Mouse (Mus musculus): ENCODE data around the gene Zfp786. TPM values are rescaled to one million over a fixed set of nuclear protein-coding genes. Genes with fewer than 3 reads are reported as not detected.
"Not testable (repeated sequence)": the region's sequence is repeated elsewhere in the genome, so short reads cannot be mapped to it uniquely, and the experiment has no call there.

Gene Zfp786
- polyA plus RNA-seq (2015; fragmentation: Nextera tagmentation; extraction: Ambion mirVana) = 3.7 and 4.1 TPM in 2 replicates

- ATAC-seq (replicated peaks; ENCODE audit: low FRiP score) = peak; percentile 89
- H3K4me2 ChIP-seq = peak within 1 kb of the TSS; percentile 67
These were observed at the start of gene Zfp786 for GRCm38 (mm10) chr6:47830104-47831078. Zfp786 (minus strand) TSS chr6:47830867.

DNA sequence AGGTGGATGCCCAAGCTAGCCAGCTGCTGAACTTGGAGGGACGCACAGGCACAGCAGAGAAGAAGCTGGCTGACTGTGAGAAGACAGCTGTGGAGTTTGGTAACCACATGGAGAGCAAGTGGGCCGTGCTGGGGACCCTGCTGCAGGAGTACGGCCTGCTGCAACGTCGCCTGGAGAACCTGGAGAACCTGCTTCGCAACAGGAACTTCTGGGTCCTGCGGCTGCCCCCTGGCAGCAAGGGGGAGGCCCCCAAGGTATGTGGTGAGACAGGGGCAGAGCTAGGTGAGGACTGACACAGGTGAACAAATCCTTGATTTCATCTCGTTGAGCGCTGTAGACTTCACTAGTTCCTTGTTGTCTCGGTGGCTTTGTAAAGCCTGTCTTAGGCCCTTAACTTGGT lies 49.5 kb upstream of the Zfp786 start:
- no peak for ATAC-seq (replicated peaks; ENCODE audit: low FRiP score)
- Histone ChIP-seq H3K4me3 (replicated peaks) (no peak overlapping the region), H3K27ac (no peak overlapping the region), H3K4me2 (no peak overlapping the region), H3K27me3 (no peaks in the 10 kb centered on the region), H3K9ac (no peak overlapping the region), H3K9me3 (replicated peaks) (no peaks in the 10 kb centered on the region), H3K4me1 (peaks cover 19% of the 10 kb centered on the region), H3K36me3 (peaks cover 59% of the 10 kb centered on the region)
- 91% methylated on average over 10 of the region's 10 CpGs for WGBS

More at GRCm38 (mm10) chr6:47830104-47831078, at the start of gene Zfp786:
- Histone ChIP-seq H3K27me3 (no peaks in the 10 kb centered on the region), H3K27ac (peak within 1 kb of the TSS; percentile 78), H3K36me3 (no peaks in the 10 kb centered on the region), H3K4me1 (peaks cover 7% of the 10 kb centered on the region), H3K4me3 (replicated peaks) (peak within 1 kb of the TSS; percentile 77), H3K9ac (peak within 1 kb of the TSS; percentile 76), H3K9me3 (replicated peaks) (no peaks in the 10 kb centered on the region)
- 2% methylated on average over 64 of the region's 64 CpGs for WGBS

- H3K4me2 ChIP-seq = peak overlapping the region; percentile 74
- H3K4me1 ChIP-seq = peaks cover 19% of the 10 kb centered on the region
- no peaks in the 10 kb centered on the region for H3K27me3 ChIP-seq
- no peak overlapping the region for H3K27ac ChIP-seq
- no peak for ATAC-seq (replicated peaks; ENCODE audit: low FRiP score)
- 67% methylated on average over 4 of the region's 4 CpGs for WGBS
- H3K36me3 ChIP-seq = peaks cover 49% of the 10 kb centered on the region
- H3K4me3 ChIP-seq (replicated peaks) = peak overlapping the region; percentile 95
- no peaks in the 10 kb centered on the region for H3K9me3 ChIP-seq (replicated peaks)
- peak overlapping the region; percentile 91 for H3K9ac ChIP-seq
These were observed 48.5 kb upstream of the Zfp786 start for GRCm38 (mm10) chr6:47879049-47879716.

GRCm38 (mm10) chr6:47878593-47878992 lies 47.9 kb upstream of the Zfp786 start:
- H3K27ac ChIP-seq = peak overlapping the region; percentile 99; the same call in 1 of the 2 replicates
- 40% methylated on average over 3 of the region's 3 CpGs for WGBS
- ATAC-seq (replicated peaks; ENCODE audit: low FRiP score) = no peak

GRCm38 (mm10) chr6:47878133-47878514 lies 47.5 kb upstream of the Zfp786 start:
- peaks cover 39% of the 10 kb centered on the region for H3K36me3 ChIP-seq
- peaks cover 19% of the 10 kb centered on the region for H3K4me1 ChIP-seq
- ATAC-seq (replicated peaks; ENCODE audit: low FRiP score) = no peak; the same call in 1 of the 2 replicates
- no peaks in the 10 kb centered on the region for H3K9me3 ChIP-seq (replicated peaks)
- peak overlapping the region; percentile 95 for H3K4me3 ChIP-seq (replicated peaks)
- no peaks in the 10 kb centered on the region for H3K27me3 ChIP-seq
- peak overlapping the region; percentile 99 for H3K27ac ChIP-seq
- H3K9ac ChIP-seq = peak overlapping the region; percentile 91
- H3K4me2 ChIP-seq = peak overlapping the region; percentile 74
- 2% methylated on average over 11 of the region's 11 CpGs for WGBS

More at GRCm38 (mm10) chr6:47878593-47878992, 47.9 kb upstream of the Zfp786 start:
- Histone ChIP-seq H3K9ac (peak overlapping the region; percentile 91), H3K27me3 (no peaks in the 10 kb centered on the region), H3K4me3 (replicated peaks) (peak overlapping the region; percentile 95), H3K36me3 (peaks cover 43% of the 10 kb centered on the region), H3K4me1 (peaks cover 19% of the 10 kb centered on the region), H3K4me2 (peak overlapping the region; percentile 74), H3K9me3 (replicated peaks) (no peaks in the 10 kb centered on the region)

GRCm38 (mm10) chr6:47877461-47878132 lies 46.9 kb upstream of the Zfp786 start:
- peak overlapping the region; percentile 99 for H3K27ac ChIP-seq
- peaks cover 19% of the 10 kb centered on the region for H3K4me1 ChIP-seq
- H3K27me3 ChIP-seq = no peaks in the 10 kb centered on the region
- peak overlapping the region; percentile 74 for H3K4me2 ChIP-seq
- H3K9me3 ChIP-seq (replicated peaks) = no peaks in the 10 kb centered on the region
- H3K36me3 ChIP-seq = peaks cover 33% of the 10 kb centered on the region
- ATAC-seq (replicated peaks; ENCODE audit: low FRiP score) = peak; percentile 97
- peak overlapping the region; percentile 91 for H3K9ac ChIP-seq
- WGBS = 1% methylated on average over 65 of the region's 71 CpGs
- peak overlapping the region; percentile 95 for H3K4me3 ChIP-seq (replicated peaks)

- Histone ChIP-seq H3K36me3 (peaks cover 28% of the 10 kb centered on the region), H3K27ac (peak within 1 kb of the TSS; percentile 99), H3K4me2 (peak within 1 kb of the TSS; percentile 74), H3K27me3 (no peaks in the 10 kb centered on the region), H3K9me3 (replicated peaks) (no peaks in the 10 kb centered on the region), H3K9ac (peak within 1 kb of the TSS; percentile 91), H3K4me1 (peaks cover 19% of the 10 kb centered on the region), H3K4me3 (replicated peaks) (peak within 1 kb of the TSS; percentile 95)
- WGBS = 6% methylated on average over 9 of the region's 9 CpGs
- ATAC-seq (replicated peaks; ENCODE audit: low FRiP score) = no peak
These were observed 46.4 kb upstream of the Zfp786 start, which contains the start of gene Zfp282 for GRCm38 (mm10) chr6:47877058-47877457. Zfp282 (plus strand) TSS chr6:47877204.

DNA sequence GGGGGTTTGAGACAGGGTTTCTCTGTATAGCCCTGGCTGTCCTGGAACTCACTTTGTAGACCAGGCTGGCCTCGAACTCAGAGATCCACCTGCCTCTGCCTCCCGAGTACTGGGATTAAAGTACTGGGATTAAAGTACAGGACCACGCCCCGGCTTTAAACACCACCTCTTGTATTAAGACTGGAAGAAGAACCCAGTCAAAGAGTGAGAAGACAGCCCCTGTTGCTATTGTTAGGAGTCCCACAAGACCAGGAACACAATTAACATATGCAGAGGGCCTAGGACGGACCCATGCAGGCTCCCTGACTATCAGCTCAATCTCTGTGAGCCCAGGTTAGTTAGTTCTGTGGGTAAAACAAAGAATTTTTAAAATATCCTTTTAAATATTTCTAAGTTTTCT lies 41.6 kb upstream of the Zfp786 start:
- H3K4me2 ChIP-seq = no peak overlapping the region
- no peaks in the 10 kb centered on the region for H3K4me1 ChIP-seq
- H3K36me3 ChIP-seq = peaks cover 10% of the 10 kb centered on the region
- H3K27ac ChIP-seq = no peak overlapping the region
- H3K9ac ChIP-seq = no peak overlapping the region
- no peaks in the 10 kb centered on the region for H3K27me3 ChIP-seq
- 88% methylated on average over 5 of the region's 5 CpGs for WGBS
- no peaks in the 10 kb centered on the region for H3K9me3 ChIP-seq (replicated peaks)
- no peak overlapping the region for H3K4me3 ChIP-seq (replicated peaks)
- no peak for ATAC-seq (replicated peaks; ENCODE audit: low FRiP score)

GRCm38 (mm10) chr6:47857729-47858128 lies 27.1 kb upstream of the Zfp786 start:
- peaks cover 49% of the 10 kb centered on the region for H3K36me3 ChIP-seq
- H3K9ac ChIP-seq; H3K27me3 ChIP-seq; H3K4me3 ChIP-seq (replicated peaks); H3K4me2 ChIP-seq; ATAC-seq (replicated peaks; ENCODE audit: low FRiP score); H3K9me3 ChIP-seq (replicated peaks); H3K27ac ChIP-seq; H3K4me1 ChIP-seq: not testable (repeated sequence)
- WGBS = 92% methylated on average over 3 of the region's 3 CpGs

DNA sequence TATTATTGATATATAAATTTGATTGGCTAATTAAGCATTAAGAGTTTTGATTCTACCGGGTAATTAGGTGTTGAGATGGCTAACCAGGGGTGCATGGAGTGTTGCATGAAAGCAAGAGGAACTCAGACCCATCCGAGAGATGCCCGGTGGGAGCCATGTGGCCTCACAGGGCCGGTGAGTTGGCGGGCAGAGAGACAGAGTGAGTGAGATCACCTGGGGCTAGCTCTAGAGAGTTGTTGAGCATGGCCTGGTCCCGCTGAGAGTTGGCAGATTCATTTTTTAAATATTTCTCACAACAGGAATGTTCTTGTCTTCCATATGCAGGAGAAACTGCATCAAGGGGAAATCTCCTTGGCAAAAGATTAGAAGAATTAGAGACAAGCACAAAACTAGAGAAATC lies 26.6 kb upstream of the Zfp786 start:
- ATAC-seq (replicated peaks; ENCODE audit: low FRiP score) = no peak
- Histone ChIP-seq H3K4me1 (no peaks in the 10 kb centered on the region), H3K4me2 (no peak overlapping the region), H3K27ac (no peak overlapping the region), H3K27me3 (no peaks in the 10 kb centered on the region), H3K36me3 (peaks cover 44% of the 10 kb centered on the region), H3K4me3 (replicated peaks) (no peak overlapping the region), H3K9me3 (replicated peaks) (no peaks in the 10 kb centered on the region), H3K9ac (no peak overlapping the region)
- WGBS = 95% methylated on average over 6 of the region's 6 CpGs

GRCm38 (mm10) chr6:47845779-47846178 lies 15.1 kb upstream of the Zfp786 start:
- Histone ChIP-seq H3K4me2 (no peak overlapping the region), H3K27me3 (no peaks in the 10 kb centered on the region), H3K36me3 (peaks cover 26% of the 10 kb centered on the region), H3K9me3 (replicated peaks) (no peaks in the 10 kb centered on the region), H3K27ac (no peak overlapping the region), H3K9ac (no peak overlapping the region), H3K4me1 (no peaks in the 10 kb centered on the region), H3K4me3 (replicated peaks) (no peak overlapping the region)
- ATAC-seq (replicated peaks; ENCODE audit: low FRiP score) = no peak
